Comparison of ENCODE assay signal across 12 mouse cellular contexts in genomic region chr9:14090454-14090853, GRCm38 (mm10).
DNase-seq lines count a peak whose midpoint lies in the region; ATAC-seq and TF ChIP-seq lines count a peak whose summit lies in the region.
"Had no signal": no experiment of that assay in that cellular context is flagged by ENCODE, and none has a peak within 500 bp of the region (broad histone marks: within the 10 kb centered on the region; RNA-seq: fewer than 3 reads in every experiment).

No protein-coding gene starts in this region.

- H3K4me2 ChIP-seq in embryonic facial prominence, embryonic 14.5 days (ENCODE audit: low read depth, low read length), result no peak overlapping the region
- H3K4me2 ChIP-seq in stomach, postnatal 0 days (replicated peaks; ENCODE audit: low read depth), result no peak overlapping the region
- H3K4me2 ChIP-seq: hindbrain, embryonic 15.5 days; lung, embryonic 14.5 days; neural tube, embryonic 15.5 days had no signal

- H3K27me3 ChIP-seq in heart, adult 2 months (ENCODE audit: control insufficient read depth, insufficient read depth, low read length), result peaks cover 2% of the 10 kb centered on the region; the same call in 1 of the 2 replicates
- H3K27me3 ChIP-seq in spleen, adult 2 months (ENCODE audit: control insufficient read depth, insufficient read depth, low read length), result no peaks in the 10 kb centered on the region
- no peaks in the 10 kb centered on the region for H3K27me3 ChIP-seq in embryonic facial prominence, embryonic 14.5 days (replicated peaks; ENCODE audit: control insufficient read depth, insufficient read depth, low read length)
- H3K27me3 ChIP-seq in stomach, postnatal 0 days (ENCODE audit: control insufficient read depth, insufficient read depth, low read length), result no peaks in the 10 kb centered on the region
- H3K27me3 ChIP-seq: hindbrain, embryonic 15.5 days; neural tube, embryonic 15.5 days had no signal

- TF ChIP-seq POLR2A in heart, adult 2 months (IDR thresholded peaks at IDR 0.05; ENCODE audit: insufficient read depth, low read depth, low read length), result no peak
- no peak for TF ChIP-seq POLR2A in spleen, adult 2 months (IDR thresholded peaks at IDR 0.05; ENCODE audit: low read depth, low read length)

- no peak overlapping the region for H3K4me3 ChIP-seq in heart, adult 2 months
- H3K4me3 ChIP-seq in spleen, adult 2 months (ENCODE audit: extremely low read depth, insufficient read depth, insufficient read length), result no peak overlapping the region
- no peak overlapping the region for H3K4me3 ChIP-seq in embryonic facial prominence, embryonic 14.5 days (ENCODE audit: low read depth, low read length)
- no peak overlapping the region for H3K4me3 ChIP-seq in stomach, postnatal 0 days (ENCODE audit: low read depth, low read length)
- H3K4me3 ChIP-seq: hindbrain, embryonic 15.5 days; neural tube, embryonic 15.5 days had no signal

- H3K9me3 ChIP-seq in embryonic facial prominence, embryonic 14.5 days (ENCODE audit: control insufficient read depth, low read length), result no peaks in the 10 kb centered on the region
- H3K9me3 ChIP-seq in stomach, postnatal 0 days (ENCODE audit: control insufficient read depth, low read length), result no peaks in the 10 kb centered on the region
- H3K9me3 ChIP-seq: hindbrain, embryonic 15.5 days; neural tube, embryonic 15.5 days had no signal

- no peak for DNase-seq in heart, adult 2 months
- DNase-seq in heart, postnatal 14 days, result no peak
- no peak for DNase-seq in spleen, adult 2 months (ENCODE audit: low read depth in 1 of 2, low spot score in 2 of 2)
- no peak for DNase-seq in spleen, adult 18-20 months
- DNase-seq in embryonic facial prominence, embryonic 14.5 days (ENCODE audit: low spot score), result no peak
- peak; percentile 4 for DNase-seq in stomach, postnatal 0 days (ENCODE audit: low spot score)
- no peak for DNase-seq in embryo, embryonic 10.5 days (ENCODE audit: low spot score)
- DNase-seq in adrenal gland, adult 8-10 months, result no peak
- DNase-seq: B cell, adult 2 months had no signal

- no peak for ATAC-seq in embryonic facial prominence, embryonic 14.5 days (ENCODE audit: low read depth)
- no peak for ATAC-seq in stomach, postnatal 0 days (ENCODE audit: low FRiP score, low TSS enrichment)

- peak overlapping the region; percentile 23; the same call in 1 of the 2 replicates for H3K27ac ChIP-seq in heart, adult 2 months
- peak overlapping the region; percentile 73 for H3K27ac ChIP-seq in spleen, adult 2 months (ENCODE audit: insufficient read depth, low read length)
- H3K27ac ChIP-seq in embryonic facial prominence, embryonic 14.5 days (replicated peaks; ENCODE audit: low read depth, low read length), result peak overlapping the region; percentile 85; the same call in 1 of the 2 replicates
- no peak overlapping the region for H3K27ac ChIP-seq in stomach, postnatal 0 days (replicated peaks)
- H3K27ac ChIP-seq: hindbrain, embryonic 15.5 days; neural tube, embryonic 15.5 days had no signal

- TF ChIP-seq EP300 in heart, adult 2 months (IDR thresholded peaks at IDR 0.05; ENCODE audit: insufficient read depth, low read depth, low read length), result no peak
- no peak for TF ChIP-seq EP300 in stomach, postnatal 0 days (optimal IDR thresholded peaks at IDR 0.05)

- 86% methylated on average over 2 of the region's 2 CpGs for WGBS in heart, adult 2 months
- WGBS in spleen, adult 2 months, result 54% methylated on average over 2 of the region's 2 CpGs
- WGBS in embryonic facial prominence, embryonic 14.5 days, result 80% methylated on average over 2 of the region's 2 CpGs
- 90% methylated on average over 2 of the region's 2 CpGs for WGBS in stomach, postnatal 0 days

- H3K79me2 ChIP-seq in heart, adult 2 months (replicated peaks; ENCODE audit: control insufficient read depth, insufficient read depth, low read length), result no peaks in the 10 kb centered on the region

- intact Hi-C loops in heart, adult 2 months (cut with DNase I), result no loop called here
- intact Hi-C loops in heart, postnatal 14 days (cut with DNase I), result no loop called here

- no peaks in the 10 kb centered on the region for H3K36me3 ChIP-seq in heart, adult 2 months (ENCODE audit: control insufficient read depth, insufficient read depth, low read length)
- no peaks in the 10 kb centered on the region for H3K36me3 ChIP-seq in spleen, adult 2 months (ENCODE audit: control insufficient read depth, insufficient read depth, low read length)
- H3K36me3 ChIP-seq in embryonic facial prominence, embryonic 14.5 days (ENCODE audit: control insufficient read depth, insufficient read depth, low read length), result no peaks in the 10 kb centered on the region
- H3K36me3 ChIP-seq in stomach, postnatal 0 days (ENCODE audit: control insufficient read depth, insufficient read depth, low read length), result no peaks in the 10 kb centered on the region
- H3K36me3 ChIP-seq: hindbrain, embryonic 15.5 days; neural tube, embryonic 15.5 days had no signal

- no peak overlapping the region for H3K9ac ChIP-seq in heart, adult 2 months (ENCODE audit: low read depth, low read length)
- H3K9ac ChIP-seq in embryonic facial prominence, embryonic 14.5 days (ENCODE audit: low read depth, low read length), result no peak overlapping the region
- H3K9ac ChIP-seq in stomach, postnatal 0 days (ENCODE audit: low read length), result no peak overlapping the region
- H3K9ac ChIP-seq: hindbrain, embryonic 15.5 days; lung, embryonic 14.5 days; neural tube, embryonic 15.5 days had no signal

- peaks cover 6% of the 10 kb centered on the region for H3K4me1 ChIP-seq in heart, adult 2 months (ENCODE audit: control insufficient read depth, insufficient read depth, low read length)
- peaks cover 56% of the 10 kb centered on the region for H3K4me1 ChIP-seq in spleen, adult 2 months (ENCODE audit: control insufficient read depth, insufficient read depth, insufficient read length)
- peaks cover 20% of the 10 kb centered on the region for H3K4me1 ChIP-seq in embryonic facial prominence, embryonic 14.5 days (ENCODE audit: control insufficient read depth, insufficient read depth, low read length)
- 0 out of 2 replicates have a peak, but pooled peaks cover 2% of the 10 kb centered on the region for H3K4me1 ChIP-seq in stomach, postnatal 0 days (replicated peaks; ENCODE audit: control insufficient read depth, insufficient read depth)
- H3K4me1 ChIP-seq: hindbrain, embryonic 15.5 days; neural tube, embryonic 15.5 days had no signal

- TF ChIP-seq CTCF in heart, adult 2 months (IDR thresholded peaks at IDR 0.05), result no peak
- TF ChIP-seq CTCF in spleen, adult 2 months (IDR thresholded peaks at IDR 0.05; ENCODE audit: extremely low read depth, insufficient read depth, insufficient read length, insufficient replicate concordance), result no peak
- TF ChIP-seq CTCF in stomach, postnatal 0 days (IDR thresholded peaks at IDR 0.05; ENCODE audit: low read depth), result no peak
